Mouse (Mus musculus): ENCODE measurements around the gene Sipa1l1.

- TF ChIP-seq TAL1 (IDR thresholded peaks at IDR 0.05; ENCODE audit: low read length) (no peak), GATA1 (IDR thresholded peaks at IDR 0.05; ENCODE audit: low read length) (no peak)
Measured at GRCm38 (mm10) chr12:82169571-82170431, 681 bp downstream of the Sipa1l1 start.

All from erythroblast, embryonic 14.5 days (primary cell).